Mouse (Mus musculus): ENCODE results near the gene Pik3c2g.

The Pik3c2g gene

DNA sequence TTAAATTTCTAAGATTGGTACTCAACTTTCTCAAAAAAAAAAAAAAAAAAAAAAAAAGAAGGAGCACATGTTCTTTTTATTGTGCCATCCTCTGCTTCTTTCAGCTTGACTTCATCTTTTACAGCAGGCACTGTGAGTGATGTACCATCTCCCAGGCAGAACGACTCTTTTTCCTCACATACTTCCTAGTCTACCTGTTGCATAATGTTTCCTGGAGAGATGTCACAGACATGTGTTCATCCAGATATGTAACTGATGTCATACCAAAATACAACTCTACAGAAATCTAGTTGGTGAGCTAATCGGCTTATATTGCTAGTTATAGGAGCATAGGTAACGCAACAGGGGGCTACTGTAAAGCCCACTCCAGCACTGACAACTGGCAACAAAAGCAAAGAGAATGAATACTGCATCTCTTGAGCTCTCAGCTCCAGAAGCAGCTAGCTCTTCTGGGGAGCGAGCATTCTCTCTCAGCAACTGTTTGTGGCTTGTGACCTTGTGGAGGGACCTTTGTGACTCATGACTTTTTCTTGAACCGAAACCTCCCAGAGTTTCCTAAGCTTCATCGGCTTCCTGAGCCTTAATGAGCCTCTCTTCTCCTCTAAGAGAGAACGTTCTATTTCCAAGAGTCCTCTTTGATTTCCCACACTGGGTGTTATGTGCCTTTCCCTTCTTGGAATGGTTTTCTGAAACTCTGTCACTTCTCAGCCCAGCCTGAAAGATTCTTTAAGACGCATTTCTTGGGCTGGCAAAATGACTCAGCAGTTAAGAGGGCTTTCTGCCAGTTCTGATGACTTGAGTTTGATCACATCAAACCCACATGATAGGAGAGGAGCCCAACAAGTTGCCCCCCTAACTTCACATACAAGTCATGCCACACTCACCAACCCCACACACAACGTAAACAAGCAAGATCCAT is 148.9 kb downstream of the Pik3c2g start:
- no peak for DNase-seq (ENCODE audit: low spot score)

- no peak for DNase-seq (ENCODE audit: low spot score)
Observed at GRCm38 (mm10) chr6:139738350-139738749, 151.3 kb downstream of the Pik3c2g start.

GRCm38 (mm10) chr6:139742693-139743432 is 155.8 kb downstream of the Pik3c2g start:
- DNase-seq (ENCODE audit: low spot score) = no peak

DNA sequence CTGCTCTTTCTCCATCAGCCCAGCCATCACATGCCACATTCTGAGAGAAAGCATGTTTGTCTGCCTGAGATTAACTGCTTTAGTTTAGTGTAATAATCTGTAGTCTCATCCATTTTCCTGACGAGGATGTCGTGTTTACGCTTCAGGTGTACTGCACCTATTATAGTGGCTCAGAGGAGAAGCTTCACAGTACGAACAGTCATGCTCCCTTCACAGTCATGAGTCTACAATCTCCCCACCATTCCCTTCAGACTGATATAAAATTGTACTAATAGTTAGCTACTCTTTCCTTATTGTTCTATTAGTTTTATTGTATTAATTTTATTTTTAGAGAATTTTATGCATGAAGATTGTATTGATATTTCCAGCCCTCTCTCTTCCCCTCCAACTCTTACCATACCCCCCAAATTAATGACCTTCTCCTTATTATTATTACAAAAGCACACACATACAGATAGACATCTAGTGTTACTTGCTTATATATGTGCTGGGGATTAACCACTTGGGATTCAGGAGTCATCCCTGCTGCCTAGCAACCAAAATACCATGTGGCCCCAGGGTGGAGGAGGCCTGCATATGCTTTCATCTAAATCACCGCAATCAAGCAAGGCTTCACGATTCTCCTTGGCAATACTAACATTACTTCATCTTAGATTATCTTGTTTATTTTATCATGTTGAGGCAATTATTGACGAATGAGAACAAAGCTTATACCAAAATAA is 159.9 kb downstream of the Pik3c2g start:
- no peak for DNase-seq (ENCODE audit: low spot score)

DNA sequence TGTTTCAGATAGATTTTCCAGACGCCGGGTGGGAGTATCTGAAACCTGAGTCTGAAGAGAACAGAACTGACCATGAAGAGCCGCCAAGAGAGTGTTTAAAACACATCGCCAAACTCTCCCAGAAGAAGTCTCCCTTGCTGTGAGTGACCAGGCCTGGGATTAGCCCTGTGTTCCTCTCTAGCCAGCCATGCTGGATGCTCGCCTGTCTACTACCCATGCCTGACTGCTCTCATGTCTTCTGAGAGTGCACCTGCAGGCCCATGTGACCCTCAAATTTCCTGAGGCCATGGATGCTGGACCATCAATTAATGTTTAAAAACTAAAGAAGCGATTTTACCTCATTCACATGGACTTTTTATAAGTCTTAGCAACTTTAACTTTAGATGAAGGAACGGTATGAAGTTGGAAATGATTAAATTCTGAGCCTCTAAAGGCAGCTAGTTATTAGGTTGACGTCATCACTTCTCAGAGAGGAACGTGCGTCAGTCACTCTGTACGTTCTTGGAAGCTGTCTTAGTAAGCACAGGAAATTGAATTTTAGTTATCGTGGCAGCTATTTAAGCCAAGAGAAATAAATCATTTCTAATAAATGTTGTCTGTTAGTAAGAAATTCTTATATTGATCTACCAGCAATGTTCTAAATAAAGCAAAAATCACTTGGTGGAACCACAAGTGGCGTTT is 161.2 kb downstream of the Pik3c2g start:
- no peak for DNase-seq (ENCODE audit: low spot score)

GRCm38 (mm10) chr6:139750599-139750998 is 163.6 kb downstream of the Pik3c2g start:
- DNase-seq (ENCODE audit: low spot score) = no peak

DNA sequence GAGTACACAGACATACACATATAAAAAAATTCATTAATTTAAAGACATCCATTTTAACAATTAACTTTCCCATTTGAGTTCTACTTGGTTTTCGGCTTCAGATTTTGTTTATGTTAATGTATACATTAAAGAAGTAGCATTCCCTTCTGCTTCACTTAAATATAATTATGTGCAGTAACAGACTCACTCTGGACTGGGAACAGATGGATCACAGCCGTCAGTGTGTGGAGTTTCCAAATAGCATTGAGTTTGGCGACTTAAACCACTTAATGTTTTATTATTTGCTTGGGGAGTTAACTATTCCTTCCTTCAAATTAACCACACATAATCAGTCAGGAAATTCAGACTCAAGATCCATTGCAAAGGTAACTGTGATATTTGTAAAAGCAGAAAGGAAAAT is 164.0 kb downstream of the Pik3c2g start:
- no peak for DNase-seq (ENCODE audit: low spot score)

DNA sequence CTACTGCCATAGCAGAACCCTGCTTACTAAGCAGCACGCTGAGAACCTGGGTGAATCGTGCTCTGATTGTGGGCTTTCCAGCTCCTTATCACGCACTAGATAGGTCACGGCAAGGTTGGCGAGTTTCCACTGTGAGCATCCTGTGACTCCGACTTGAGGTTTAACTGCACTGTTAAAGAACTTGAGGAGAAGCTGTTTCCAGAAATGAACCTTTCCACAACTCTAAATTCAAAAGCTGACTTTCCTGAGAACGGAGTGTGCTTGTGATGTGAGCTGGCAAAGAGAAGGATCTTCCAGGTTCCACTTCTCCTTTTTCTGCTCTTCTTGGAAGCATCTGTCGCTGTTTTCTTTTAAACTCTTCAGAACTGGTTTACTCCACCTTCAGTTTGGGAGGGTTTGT is 170.9 kb downstream of the Pik3c2g start:
- no peak for DNase-seq (ENCODE audit: low spot score)

DNA sequence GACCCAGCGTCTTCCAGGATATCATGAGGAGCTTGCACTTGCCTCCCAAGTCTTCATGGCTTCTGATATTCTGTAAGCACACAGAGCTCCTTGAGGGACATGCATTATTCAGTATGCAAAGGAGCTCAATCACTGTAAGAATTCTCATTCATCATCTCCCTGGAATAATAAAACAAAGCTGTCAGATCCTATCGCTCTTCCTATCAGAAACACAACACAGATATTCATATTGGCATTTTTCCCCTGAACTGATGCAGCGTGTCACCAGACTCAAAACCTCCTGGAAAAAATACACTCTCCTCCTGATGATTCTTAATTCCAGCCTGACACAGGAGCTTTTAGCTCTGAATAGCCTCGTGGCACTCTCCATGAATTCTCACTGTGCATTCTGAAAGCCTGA is 174.0 kb downstream of the Pik3c2g start:
- no peak for DNase-seq (ENCODE audit: low spot score)

GRCm38 (mm10) chr6:139764398-139764797 is 177.4 kb downstream of the Pik3c2g start:
- no peak for DNase-seq (ENCODE audit: low spot score)

GRCm38 (mm10) chr6:139769744-139770473 is 182.9 kb downstream of the Pik3c2g start:
- no peak for DNase-seq (ENCODE audit: low spot score)

- DNase-seq (ENCODE audit: low spot score) = no peak
Observed at GRCm38 (mm10) chr6:139770535-139770934, 183.5 kb downstream of the Pik3c2g start.

- no peak for DNase-seq (ENCODE audit: low spot score)
Observed at GRCm38 (mm10) chr6:139777576-139778282, 190.7 kb downstream of the Pik3c2g start.

- no peak for DNase-seq (ENCODE audit: low spot score)
Observed at GRCm38 (mm10) chr6:139780028-139780427, 193.0 kb downstream of the Pik3c2g start.

- DNase-seq (ENCODE audit: low spot score) = no peak
Observed at GRCm38 (mm10) chr6:139789479-139789878, 202.5 kb downstream of the Pik3c2g start.

GRCm38 (mm10) chr6:139799541-139800226 is 212.7 kb downstream of the Pik3c2g start:
- no peak for DNase-seq (ENCODE audit: low spot score)

GRCm38 (mm10) chr6:139821916-139822315 is 234.9 kb downstream of the Pik3c2g start:
- DNase-seq (ENCODE audit: low spot score) = no peak

DNA sequence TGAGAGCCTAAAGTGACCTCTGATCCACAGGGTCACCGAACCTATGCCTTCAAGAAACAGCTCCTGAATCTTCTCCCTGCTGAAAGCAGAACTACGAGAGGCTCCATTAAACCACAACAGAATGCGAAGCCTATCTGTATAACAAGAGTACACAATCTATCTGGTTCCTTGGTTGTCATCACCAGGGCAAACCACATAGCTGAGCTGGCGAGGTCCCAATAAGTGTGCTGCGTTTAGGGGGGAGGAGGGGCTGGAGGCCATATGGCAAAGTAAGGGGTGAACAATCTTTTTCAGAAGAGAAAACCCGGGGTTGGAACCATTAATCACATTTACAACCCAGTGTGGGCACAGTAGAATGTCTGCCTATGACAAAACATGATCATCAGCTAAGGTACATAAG is 251.2 kb downstream of the Pik3c2g start:
- no peak for DNase-seq (ENCODE audit: low spot score)

DNA sequence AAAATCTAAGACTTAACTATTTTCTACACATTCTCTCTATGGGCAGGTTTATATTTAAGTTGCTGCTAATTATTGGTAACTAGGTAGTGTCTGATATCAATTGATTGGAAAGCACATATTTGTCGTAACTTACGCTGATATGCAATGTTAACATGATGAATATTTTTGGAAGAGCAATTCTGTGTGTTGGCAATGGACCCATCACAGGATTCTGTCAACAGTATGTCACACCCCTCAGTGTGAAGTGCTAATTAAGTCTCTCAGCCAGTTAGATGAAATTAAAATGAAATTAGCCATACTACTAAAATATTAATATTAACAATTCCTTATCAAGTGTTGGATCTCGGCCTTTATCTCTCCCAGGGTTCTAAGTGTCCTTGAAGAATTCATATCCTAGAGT is 251.7 kb downstream of the Pik3c2g start:
- no peak for DNase-seq (ENCODE audit: low spot score)

- DNase-seq (ENCODE audit: low spot score) = no peak
Observed at GRCm38 (mm10) chr6:139839907-139840306, 252.9 kb downstream of the Pik3c2g start.
